Mouse (Mus musculus): ENCODE measurements around the gene Dnajc25. TPM values are rescaled to one million over a fixed set of nuclear protein-coding genes. Genes with fewer than 3 reads are reported as not detected.

Dnajc25 gene
- total and polyA plus RNA-seq, 2 experiments from 2014 or later = 5.3 to 12.4 TPM

DNA sequence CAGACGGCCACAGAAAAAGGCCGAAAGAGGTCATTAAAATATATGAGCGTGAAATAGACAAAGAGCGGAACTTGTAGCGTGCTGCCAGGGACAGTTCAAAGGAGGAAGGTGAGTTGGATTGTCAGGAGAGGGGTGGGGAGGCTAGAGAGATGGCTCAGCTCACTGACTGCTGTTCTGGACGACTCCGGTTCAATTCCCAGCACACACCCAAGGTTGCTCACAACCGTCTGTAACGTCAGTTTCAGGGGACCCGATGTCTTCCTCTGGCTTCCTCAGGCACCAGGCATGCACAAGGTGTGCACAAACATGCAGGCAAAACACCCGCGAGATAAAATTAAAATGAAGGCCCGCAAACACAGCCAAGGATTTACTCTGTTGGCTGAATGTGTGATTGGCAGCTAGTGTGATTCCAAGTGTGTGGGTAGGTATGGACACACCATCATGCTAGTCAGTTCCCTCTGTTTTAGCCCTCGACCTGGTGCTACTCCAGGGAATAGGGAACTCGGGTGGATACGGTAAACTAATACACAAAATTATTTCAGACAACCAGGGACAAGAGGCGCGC lies 41.0 kb downstream of the Dnajc25 start:
- TF ChIP-seq EP300 (IDR thresholded peaks at IDR 0.05; ENCODE audit: low read depth) (no peak), CTCF (IDR thresholded peaks at IDR 0.05; ENCODE audit: low read depth) (no peak)
- H3K27me3 ChIP-seq (ENCODE audit: control insufficient read depth, insufficient read depth, low read length) = no peaks in the 10 kb centered on the region
- H3K36me3 ChIP-seq (replicated peaks; ENCODE audit: control insufficient read depth, insufficient read depth, low read length) = 0 out of 2 replicates have a peak, but pooled peaks cover 6% of the 10 kb centered on the region
- 73% methylated on average over 18 of the region's 18 CpGs for WGBS
- H3K27ac ChIP-seq (ENCODE audit: low read depth) = no peak overlapping the region
- no peak overlapping the region for H3K9ac ChIP-seq (replicated peaks; ENCODE audit: low read depth, low read length)
- peak overlapping the region; percentile 78 for H3K4me3 ChIP-seq (ENCODE audit: low read depth, low read length)
- no peaks in the 10 kb centered on the region for H3K4me1 ChIP-seq (ENCODE audit: control insufficient read depth, insufficient read depth)
- no peaks in the 10 kb centered on the region for H3K9me3 ChIP-seq (replicated peaks; ENCODE audit: control insufficient read depth, low read length)
- peak overlapping the region; percentile 86 for H3K4me2 ChIP-seq (ENCODE audit: low read depth, low read length)
- no peak for ATAC-seq (ENCODE audit: insufficient read depth, low read depth)
- DNase-seq (ENCODE audit: low spot score) = no peak

DNA sequence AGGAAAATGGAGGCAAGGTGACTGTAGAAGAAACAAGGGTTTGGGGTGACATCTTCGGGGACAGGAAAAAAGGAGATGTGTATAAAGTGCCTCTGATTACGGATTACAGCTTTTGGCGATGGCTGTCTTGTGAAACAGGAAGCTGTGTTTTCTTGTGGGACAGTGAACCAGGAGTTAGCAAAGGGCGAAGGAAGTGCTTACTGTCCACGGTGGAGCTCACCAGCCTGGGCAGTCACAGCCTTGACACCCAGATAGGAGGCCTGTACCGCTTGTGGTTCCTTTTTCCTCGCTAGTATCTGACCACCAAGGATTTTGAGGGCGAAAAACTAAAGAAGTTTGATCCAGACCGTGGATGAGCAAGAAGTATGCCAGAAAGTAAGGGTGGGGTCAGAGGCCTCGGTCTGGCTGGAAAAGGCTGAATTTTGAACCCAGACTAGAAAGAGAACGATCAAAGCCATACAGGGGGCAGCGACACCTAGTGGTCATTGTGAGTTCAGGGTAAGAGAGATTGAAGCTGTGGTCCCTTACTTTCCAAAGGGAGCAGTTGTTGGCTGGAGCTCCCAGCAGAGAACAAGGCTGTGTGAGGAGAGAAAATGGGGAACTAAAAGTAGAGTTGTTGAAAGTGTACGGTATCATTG lies 41.7 kb downstream of the Dnajc25 start:
- no peak overlapping the region for H3K9ac ChIP-seq (replicated peaks; ENCODE audit: low read depth, low read length)
- ATAC-seq (ENCODE audit: insufficient read depth, low read depth) (0 out of 2 replicates have a peak, but pooled peaks have one; percentile 25), DNase-seq (ENCODE audit: low spot score) (peak; percentile 58)
- no peaks in the 10 kb centered on the region for H3K9me3 ChIP-seq (replicated peaks; ENCODE audit: control insufficient read depth, low read length)
- no peaks in the 10 kb centered on the region for H3K4me1 ChIP-seq (ENCODE audit: control insufficient read depth, insufficient read depth)
- TF ChIP-seq EP300 (IDR thresholded peaks at IDR 0.05; ENCODE audit: low read depth) = no peak
- TF ChIP-seq CTCF (IDR thresholded peaks at IDR 0.05; ENCODE audit: low read depth) = peak; percentile 84
- H3K27me3 ChIP-seq (ENCODE audit: control insufficient read depth, insufficient read depth, low read length) = no peaks in the 10 kb centered on the region
- H3K4me3 ChIP-seq (ENCODE audit: low read depth, low read length) = no peak overlapping the region
- H3K4me2 ChIP-seq (ENCODE audit: low read depth, low read length) = no peak overlapping the region
- 46% methylated on average over 13 of the region's 13 CpGs for WGBS
- 0 out of 2 replicates have a peak, but pooled peaks cover 6% of the 10 kb centered on the region for H3K36me3 ChIP-seq (replicated peaks; ENCODE audit: control insufficient read depth, insufficient read depth, low read length)
- no peak overlapping the region for H3K27ac ChIP-seq (ENCODE audit: low read depth)

DNA sequence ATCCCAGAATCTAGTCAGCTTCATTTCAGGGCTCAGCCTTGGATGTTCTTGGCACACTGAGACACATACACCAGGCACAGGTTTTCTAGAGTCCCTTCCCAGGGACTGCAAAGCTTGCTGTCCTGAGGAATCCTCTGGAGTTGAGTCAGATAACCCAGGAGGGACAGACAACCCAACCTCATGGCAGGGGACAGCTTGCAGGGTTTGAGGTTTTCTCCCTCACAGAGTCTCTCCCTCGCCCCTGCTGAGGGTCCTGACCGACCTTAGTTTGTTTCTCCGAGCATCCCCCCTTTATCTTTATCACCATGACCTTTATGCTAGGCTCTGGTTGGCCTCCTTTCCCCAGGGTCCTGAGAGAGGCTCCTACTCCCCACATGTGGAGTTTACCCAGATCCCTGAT lies 42.7 kb downstream of the Dnajc25 start:
- DNase-seq (ENCODE audit: low spot score) (no peak), ATAC-seq (ENCODE audit: insufficient read depth, low read depth) (no peak)
- H3K27me3 ChIP-seq (ENCODE audit: control insufficient read depth, insufficient read depth, low read length) = no peaks in the 10 kb centered on the region
- no peak overlapping the region for H3K9ac ChIP-seq (replicated peaks; ENCODE audit: low read depth, low read length)
- H3K27ac ChIP-seq (ENCODE audit: low read depth) = no peak overlapping the region
- 70% methylated on average over 3 of the region's 3 CpGs for WGBS
- H3K4me2 ChIP-seq (ENCODE audit: low read depth, low read length) = no peak overlapping the region
- no peak overlapping the region for H3K4me3 ChIP-seq (ENCODE audit: low read depth, low read length)
- no peak for TF ChIP-seq CTCF (IDR thresholded peaks at IDR 0.05; ENCODE audit: low read depth)
- no peak for TF ChIP-seq EP300 (IDR thresholded peaks at IDR 0.05; ENCODE audit: low read depth)
- no peaks in the 10 kb centered on the region for H3K4me1 ChIP-seq (ENCODE audit: control insufficient read depth, insufficient read depth)
- H3K9me3 ChIP-seq (replicated peaks; ENCODE audit: control insufficient read depth, low read length) = no peaks in the 10 kb centered on the region
- 0 out of 2 replicates have a peak, but pooled peaks cover 6% of the 10 kb centered on the region for H3K36me3 ChIP-seq (replicated peaks; ENCODE audit: control insufficient read depth, insufficient read depth, low read length)

DNA sequence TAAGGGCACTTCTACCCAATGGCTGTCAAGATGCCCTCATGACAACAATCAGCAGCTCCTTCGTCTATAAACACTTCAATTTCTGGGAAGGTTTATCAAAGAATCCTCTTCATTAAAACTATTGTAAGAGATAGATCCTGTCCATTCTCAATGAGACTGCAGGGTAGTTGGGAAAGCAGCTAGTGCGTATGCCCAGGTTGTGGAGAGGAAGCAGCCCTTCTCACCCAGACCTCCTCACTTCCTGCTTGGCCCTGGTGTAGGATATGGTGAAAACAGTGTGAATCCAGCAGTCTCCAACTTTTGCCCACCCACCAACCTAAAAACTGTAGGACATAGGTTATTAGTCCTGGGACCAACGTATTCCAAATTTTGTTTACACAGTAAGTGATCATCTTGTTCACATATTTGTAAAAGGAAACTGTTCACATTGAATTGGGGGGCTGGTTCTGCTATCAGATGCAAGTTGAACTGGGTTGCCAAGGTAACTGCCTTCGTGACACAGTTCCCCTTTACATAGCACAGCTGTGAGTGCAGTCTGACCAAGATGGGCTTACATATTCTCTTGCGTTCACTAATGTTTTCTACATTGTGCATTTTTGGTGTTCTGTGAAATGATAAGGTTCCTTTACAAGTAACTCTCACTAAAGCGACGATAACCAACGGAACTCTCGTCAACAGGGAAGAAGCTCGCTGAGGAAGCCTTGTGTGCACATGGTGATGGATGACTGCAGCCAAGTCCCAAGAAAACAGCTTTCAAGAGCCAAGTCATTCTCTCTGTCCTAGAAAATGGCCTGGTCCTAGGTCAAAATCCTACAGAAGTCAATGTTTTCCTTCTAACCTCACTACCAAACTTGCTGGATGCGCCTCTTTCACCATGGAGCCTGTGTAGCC lies 45.8 kb downstream of the Dnajc25 start:
- DNase-seq (ENCODE audit: low spot score) = no peak
- Histone ChIP-seq H3K36me3 (replicated peaks; ENCODE audit: control insufficient read depth, insufficient read depth, low read length) (0 out of 2 replicates have a peak, but pooled peaks cover 6% of the 10 kb centered on the region), H3K27me3 (ENCODE audit: control insufficient read depth, insufficient read depth, low read length) (no peaks in the 10 kb centered on the region), H3K4me3 (ENCODE audit: low read depth, low read length) (no peak overlapping the region), H3K9ac (replicated peaks; ENCODE audit: low read depth, low read length) (no peak overlapping the region), H3K9me3 (replicated peaks; ENCODE audit: control insufficient read depth, low read length) (no peaks in the 10 kb centered on the region), H3K4me1 (ENCODE audit: control insufficient read depth, insufficient read depth) (no peaks in the 10 kb centered on the region), H3K27ac (ENCODE audit: low read depth) (no peak overlapping the region), H3K4me2 (ENCODE audit: low read depth, low read length) (no peak overlapping the region)
- WGBS = 80% methylated on average over 11 of the region's 11 CpGs
- TF ChIP-seq CTCF (IDR thresholded peaks at IDR 0.05; ENCODE audit: low read depth) (no peak), EP300 (IDR thresholded peaks at IDR 0.05; ENCODE audit: low read depth) (no peak)
- ATAC-seq (ENCODE audit: insufficient read depth, low read depth) = no peak

DNA sequence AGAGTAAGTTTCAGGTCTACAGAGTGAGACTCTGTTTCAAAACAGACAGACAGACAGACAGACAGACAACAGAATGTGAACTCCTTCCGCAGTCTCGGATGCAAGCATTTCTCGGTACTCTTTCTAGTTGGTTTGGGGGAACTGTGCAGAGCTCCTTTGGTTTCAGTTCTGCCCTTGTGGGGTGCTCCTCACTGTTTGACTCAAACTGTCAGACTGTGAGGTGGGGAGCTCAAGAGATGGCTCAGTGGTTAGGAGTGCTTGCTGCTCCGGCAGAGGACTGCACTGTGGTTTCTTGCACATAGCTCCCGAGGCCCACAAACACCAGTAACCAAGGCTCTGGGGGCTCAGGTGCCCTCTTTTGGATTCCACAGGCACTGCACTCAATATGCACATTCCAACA lies 48.2 kb downstream of the Dnajc25 start:
- Histone ChIP-seq H3K4me3 (ENCODE audit: low read depth, low read length) (no peak overlapping the region), H3K4me2 (ENCODE audit: low read depth, low read length) (no peak overlapping the region), H3K27me3 (ENCODE audit: control insufficient read depth, insufficient read depth, low read length) (no peaks in the 10 kb centered on the region), H3K9ac (replicated peaks; ENCODE audit: low read depth, low read length) (no peak overlapping the region), H3K9me3 (replicated peaks; ENCODE audit: control insufficient read depth, low read length) (no peaks in the 10 kb centered on the region), H3K27ac (ENCODE audit: low read depth) (no peak overlapping the region), H3K36me3 (replicated peaks; ENCODE audit: control insufficient read depth, insufficient read depth, low read length) (0 out of 2 replicates have a peak, but pooled peaks cover 6% of the 10 kb centered on the region), H3K4me1 (ENCODE audit: control insufficient read depth, insufficient read depth) (no peaks in the 10 kb centered on the region)
- TF ChIP-seq CTCF (IDR thresholded peaks at IDR 0.05; ENCODE audit: low read depth) (no peak), EP300 (IDR thresholded peaks at IDR 0.05; ENCODE audit: low read depth) (no peak)
- no peak for DNase-seq (ENCODE audit: low spot score)
- no peak for ATAC-seq (ENCODE audit: insufficient read depth, low read depth)
- 90% methylated on average over 5 of the region's 5 CpGs for WGBS
